Mouse (Mus musculus): Measurements from ENCODE around the gene Msh5. TPM values are rescaled to one million over a fixed set of nuclear protein-coding genes. Genes with fewer than 3 reads are reported as not detected.
"Not testable (repeated sequence)": the region's sequence is repeated elsewhere in the genome, so short reads cannot be mapped to it uniquely, and the experiment has no call there.

The Msh5 gene
- polyA plus RNA-seq, 1 experiment from 2014 or later: 3.9 TPM

DNA sequence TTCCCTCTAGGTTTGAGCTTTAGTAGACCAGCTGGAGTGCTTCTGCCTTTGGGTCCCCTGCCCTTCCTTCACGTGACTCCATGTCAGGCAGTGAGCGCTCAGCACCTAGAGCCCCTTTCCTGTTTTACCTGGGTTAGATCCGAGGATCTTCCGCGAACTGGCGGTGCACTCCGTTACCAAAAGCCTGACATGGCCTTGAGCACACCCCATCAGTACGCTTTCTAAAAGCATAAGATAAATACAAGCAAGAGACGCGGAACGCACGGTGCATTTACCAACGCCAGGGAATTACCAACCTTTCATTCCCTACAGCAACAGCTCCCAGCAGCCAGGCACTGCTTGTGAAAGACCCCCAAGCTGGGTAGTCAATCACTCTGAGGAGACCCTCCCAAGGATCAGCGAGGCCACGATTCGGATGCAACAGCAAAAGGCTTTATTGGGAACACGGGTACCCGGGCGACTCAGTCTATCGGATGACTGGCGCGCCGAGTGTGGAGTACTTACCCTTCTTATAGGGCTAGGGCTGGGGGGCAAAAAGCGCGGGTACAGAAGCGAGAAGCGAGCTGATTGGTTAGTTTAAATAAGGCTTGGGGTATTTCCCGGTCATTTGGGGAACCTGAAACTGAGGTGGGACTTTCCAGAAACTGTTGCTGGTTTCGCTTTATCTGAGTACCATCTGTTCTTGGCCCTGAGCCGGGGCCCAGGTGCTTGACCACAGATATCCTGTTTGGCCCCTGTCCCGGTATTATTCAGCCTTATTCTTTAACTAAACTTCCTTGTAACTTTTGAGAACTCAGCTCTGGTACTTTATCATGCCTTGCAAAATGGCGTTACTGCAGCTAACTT is 46.5 kb downstream of the Msh5 start:
- Histone ChIP-seq H3K4me2 (ENCODE audit: low read length) (peak overlapping the region; percentile 90), H3K4me3 (ENCODE audit: low read depth, low read length) (peak overlapping the region; percentile 87), H3K9ac (ENCODE audit: low read length) (peak overlapping the region; percentile 92), H3K4me1 (replicated peaks; ENCODE audit: control insufficient read depth, insufficient read depth, low read length) (peaks cover 29% of the 10 kb centered on the region), H3K27ac (ENCODE audit: low read depth) (peak overlapping the region; percentile 92), H3K36me3 (ENCODE audit: control insufficient read depth, insufficient read depth, low read length) (peaks cover 25% of the 10 kb centered on the region)
- not testable (repeated sequence) for ATAC-seq (replicated peaks; ENCODE audit: low FRiP score, low TSS enrichment, low read depth); H3K9me3 ChIP-seq (ENCODE audit: control insufficient read depth, low read length); H3K27me3 ChIP-seq (replicated peaks; ENCODE audit: control insufficient read depth, insufficient read depth, low read length)
- 16% methylated on average over 29 of the region's 32 CpGs for WGBS
- peak; percentile 75 for DNase-seq (ENCODE audit: low spot score)

DNA sequence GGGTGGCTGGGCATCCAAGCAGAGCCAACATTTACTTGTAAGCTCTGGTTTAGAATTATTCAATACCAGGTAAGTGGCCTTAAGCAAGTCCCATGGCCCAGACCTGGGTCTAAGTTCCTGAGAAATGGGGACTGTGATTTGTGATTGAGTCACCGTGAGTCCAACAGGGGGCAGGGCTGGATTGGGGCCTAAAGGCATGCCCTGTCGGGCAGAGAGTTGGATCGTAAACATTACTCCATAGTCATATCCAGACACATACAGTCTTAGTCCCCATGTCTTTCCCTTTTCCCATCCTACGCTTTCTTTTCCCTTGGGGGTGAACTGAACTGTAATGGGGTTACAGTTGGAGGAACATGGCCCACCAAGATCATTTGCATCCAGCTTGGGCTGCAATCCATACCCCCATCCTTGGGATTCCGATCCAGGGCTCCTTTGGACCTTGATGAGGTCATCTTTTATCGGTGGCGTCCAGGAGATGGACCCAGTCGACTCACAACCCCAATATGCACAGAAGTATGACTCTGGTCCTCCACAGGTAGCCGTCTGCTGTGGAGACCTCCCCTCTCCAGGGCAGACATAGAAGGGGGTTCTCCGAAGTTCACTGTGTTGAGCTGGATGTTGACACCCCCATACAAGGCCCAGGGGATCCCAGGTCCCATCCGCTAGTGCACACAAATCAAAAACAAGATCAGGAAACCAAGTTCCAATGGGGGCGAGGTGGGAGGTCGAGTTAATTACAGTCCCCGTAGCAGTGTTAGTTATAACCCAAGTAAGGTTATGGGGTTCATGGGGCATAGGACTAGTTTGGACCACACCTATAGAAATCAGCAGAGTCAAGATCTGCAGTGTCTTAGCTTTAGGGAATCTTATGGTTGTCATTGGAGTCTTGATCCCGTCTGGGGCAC is 47.8 kb downstream of the Msh5 start:
- Histone ChIP-seq H3K9ac (ENCODE audit: low read length) (no peak overlapping the region), H3K9me3 (ENCODE audit: control insufficient read depth, low read length) (no peaks in the 10 kb centered on the region), H3K4me2 (ENCODE audit: low read length) (peak overlapping the region; percentile 90), H3K36me3 (ENCODE audit: control insufficient read depth, insufficient read depth, low read length) (peaks cover 13% of the 10 kb centered on the region; the same call in 1 of the 2 replicates), H3K27ac (ENCODE audit: low read depth) (no peak overlapping the region), H3K4me1 (replicated peaks; ENCODE audit: control insufficient read depth, insufficient read depth, low read length) (peaks cover 29% of the 10 kb centered on the region), H3K4me3 (ENCODE audit: low read depth, low read length) (peak overlapping the region; percentile 32; the same call in 1 of the 2 replicates), H3K27me3 (replicated peaks; ENCODE audit: control insufficient read depth, insufficient read depth, low read length) (no peaks in the 10 kb centered on the region)
- no peak for ATAC-seq (replicated peaks; ENCODE audit: low FRiP score, low TSS enrichment, low read depth)
- WGBS: 94% methylated on average over 15 of the region's 15 CpGs
- no peak for DNase-seq (ENCODE audit: low spot score)

DNA sequence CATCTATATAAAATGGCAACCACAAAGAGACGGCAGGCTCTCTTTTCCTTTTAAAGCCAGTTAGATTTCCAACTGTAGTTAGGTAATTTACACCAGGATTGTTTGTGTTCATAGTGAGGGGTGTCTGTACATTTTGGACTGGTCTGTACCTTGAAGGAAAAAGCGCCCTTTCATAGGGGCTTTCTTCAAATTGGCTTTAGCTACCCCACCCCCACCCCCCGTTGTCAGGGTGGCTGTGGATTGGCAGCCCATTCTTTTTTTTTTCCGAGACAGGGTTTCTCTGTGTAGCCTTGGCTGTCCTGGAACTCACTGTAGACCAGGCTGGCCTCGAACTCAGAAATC is 49.4 kb downstream of the Msh5 start:
- peaks cover 15% of the 10 kb centered on the region for H3K4me1 ChIP-seq (replicated peaks; ENCODE audit: control insufficient read depth, insufficient read depth, low read length)
- no peak overlapping the region for H3K4me3 ChIP-seq (ENCODE audit: low read depth, low read length)
- DNase-seq (ENCODE audit: low spot score) (no peak), ATAC-seq (replicated peaks; ENCODE audit: low FRiP score, low TSS enrichment, low read depth) (no peak)
- no peak overlapping the region for H3K27ac ChIP-seq (ENCODE audit: low read depth)
- 83% methylated on average over 5 of the region's 5 CpGs for WGBS
- peaks cover 13% of the 10 kb centered on the region; the same call in 1 of the 2 replicates for H3K36me3 ChIP-seq (ENCODE audit: control insufficient read depth, insufficient read depth, low read length)
- H3K27me3 ChIP-seq (replicated peaks; ENCODE audit: control insufficient read depth, insufficient read depth, low read length): no peaks in the 10 kb centered on the region
- H3K9me3 ChIP-seq (ENCODE audit: control insufficient read depth, low read length): no peaks in the 10 kb centered on the region
- H3K4me2 ChIP-seq (ENCODE audit: low read length): 0 out of 2 replicates have a peak overlapping the region, but pooled peaks have one; percentile 15
- no peak overlapping the region for H3K9ac ChIP-seq (ENCODE audit: low read length)

DNA sequence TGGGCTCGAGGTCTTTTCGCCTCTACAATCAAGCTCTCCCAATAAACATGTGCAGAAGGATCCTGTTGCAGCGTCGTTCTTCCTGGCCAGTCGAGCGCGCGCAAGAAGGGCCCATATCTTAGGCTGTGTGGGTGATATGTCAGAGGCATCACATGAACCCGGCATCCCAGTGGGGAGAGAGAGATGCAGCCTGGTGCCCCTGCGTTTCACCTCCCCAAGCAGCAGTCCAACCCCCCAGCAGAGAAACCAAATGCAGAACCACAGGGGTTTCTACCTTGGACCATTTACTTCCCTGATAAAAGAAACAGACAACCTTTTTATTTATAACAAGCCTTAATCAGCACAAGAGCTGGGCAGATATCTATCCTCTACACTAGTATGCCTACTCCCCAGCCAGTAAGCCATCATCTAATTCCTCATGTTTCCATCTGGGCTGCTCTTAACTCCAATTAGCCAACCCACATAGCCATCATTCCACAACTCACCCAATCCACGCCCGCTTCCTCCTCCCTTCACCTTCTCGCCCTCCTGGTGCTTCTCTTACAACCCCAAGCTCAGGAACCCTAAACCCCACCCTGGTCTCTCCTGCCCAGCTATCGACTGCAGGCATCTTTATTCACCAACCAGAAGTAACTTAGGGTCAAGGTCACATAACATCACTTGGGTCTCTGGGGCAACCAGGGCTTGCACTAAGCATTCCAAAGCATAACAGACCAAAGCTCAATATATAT is 50.0 kb downstream of the Msh5 start:
- Histone ChIP-seq H3K9me3 (ENCODE audit: control insufficient read depth, low read length) (no peaks in the 10 kb centered on the region), H3K4me2 (ENCODE audit: low read length) (0 out of 2 replicates have a peak overlapping the region, but pooled peaks have one; percentile 15), H3K27me3 (replicated peaks; ENCODE audit: control insufficient read depth, insufficient read depth, low read length) (no peaks in the 10 kb centered on the region), H3K36me3 (ENCODE audit: control insufficient read depth, insufficient read depth, low read length) (peaks cover 13% of the 10 kb centered on the region; the same call in 1 of the 2 replicates), H3K9ac (ENCODE audit: low read length) (no peak overlapping the region), H3K27ac (ENCODE audit: low read depth) (no peak overlapping the region), H3K4me3 (ENCODE audit: low read depth, low read length) (no peak overlapping the region), H3K4me1 (replicated peaks; ENCODE audit: control insufficient read depth, insufficient read depth, low read length) (peaks cover 14% of the 10 kb centered on the region)
- ATAC-seq (replicated peaks; ENCODE audit: low FRiP score, low TSS enrichment, low read depth) (no peak), DNase-seq (ENCODE audit: low spot score) (no peak)
- 85% methylated on average over 12 of the region's 14 CpGs for WGBS

DNA sequence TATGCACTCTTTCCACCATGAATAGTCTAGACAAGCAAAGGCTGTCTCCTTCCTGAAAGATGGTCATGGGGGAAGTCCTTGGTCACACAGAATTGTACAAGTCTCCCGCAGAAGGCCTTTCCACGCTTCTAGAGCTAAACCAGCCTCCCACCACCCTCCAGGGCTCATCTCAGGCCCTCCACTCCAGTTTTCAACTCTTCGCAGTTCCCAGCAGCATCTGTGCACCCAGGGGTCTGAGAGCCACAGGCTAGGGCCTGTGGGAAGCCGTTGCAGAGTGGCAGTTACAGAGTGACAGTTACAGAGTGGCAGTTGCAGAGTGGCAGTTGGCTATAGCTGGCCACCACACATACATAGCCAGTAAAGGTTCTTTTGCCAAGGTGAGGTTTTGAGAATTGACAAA is 50.6 kb downstream of the Msh5 start:
- H3K9me3 ChIP-seq (ENCODE audit: control insufficient read depth, low read length); H3K9ac ChIP-seq (ENCODE audit: low read length); ATAC-seq (replicated peaks; ENCODE audit: low FRiP score, low TSS enrichment, low read depth); H3K4me2 ChIP-seq (ENCODE audit: low read length); H3K27ac ChIP-seq (ENCODE audit: low read depth); H3K4me3 ChIP-seq (ENCODE audit: low read depth, low read length); H3K27me3 ChIP-seq (replicated peaks; ENCODE audit: control insufficient read depth, insufficient read depth, low read length); DNase-seq (ENCODE audit: low spot score): not testable (repeated sequence)
- 100% methylated on average over 4 of the region's 4 CpGs for WGBS
- Histone ChIP-seq H3K4me1 (replicated peaks; ENCODE audit: control insufficient read depth, insufficient read depth, low read length) (peaks cover 14% of the 10 kb centered on the region), H3K36me3 (ENCODE audit: control insufficient read depth, insufficient read depth, low read length) (peaks cover 18% of the 10 kb centered on the region; the same call in 1 of the 2 replicates)

DNA sequence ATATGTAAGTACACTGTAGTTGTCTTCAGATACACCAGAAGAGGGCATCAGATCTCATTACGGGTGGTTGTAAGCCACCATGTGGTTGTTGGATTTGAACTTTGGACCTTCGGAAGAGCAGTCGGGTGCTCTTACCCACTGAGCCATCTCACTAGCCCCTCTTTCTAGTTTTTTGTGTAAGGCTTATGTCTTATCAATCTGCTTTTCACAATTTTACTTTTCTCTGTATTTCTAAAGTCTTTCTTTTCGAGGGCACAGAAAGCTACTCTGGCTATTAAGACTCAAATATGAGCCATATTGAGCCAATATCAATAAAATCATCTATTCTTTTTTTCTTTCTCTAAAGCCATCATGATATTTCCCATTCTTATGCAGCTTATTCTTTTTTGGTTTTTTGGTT is 51.4 kb downstream of the Msh5 start:
- not testable (repeated sequence) for H3K27me3 ChIP-seq (replicated peaks; ENCODE audit: control insufficient read depth, insufficient read depth, low read length); H3K9me3 ChIP-seq (ENCODE audit: control insufficient read depth, low read length); H3K27ac ChIP-seq (ENCODE audit: low read depth); H3K9ac ChIP-seq (ENCODE audit: low read length); ATAC-seq (replicated peaks; ENCODE audit: low FRiP score, low TSS enrichment, low read depth); DNase-seq (ENCODE audit: low spot score); H3K4me3 ChIP-seq (ENCODE audit: low read depth, low read length); H3K4me2 ChIP-seq (ENCODE audit: low read length)
- Histone ChIP-seq H3K4me1 (replicated peaks; ENCODE audit: control insufficient read depth, insufficient read depth, low read length) (peaks cover 14% of the 10 kb centered on the region), H3K36me3 (ENCODE audit: control insufficient read depth, insufficient read depth, low read length) (peaks cover 24% of the 10 kb centered on the region; the same call in 1 of the 2 replicates)
- WGBS: 92% methylated on average over 4 of the region's 4 CpGs

DNA sequence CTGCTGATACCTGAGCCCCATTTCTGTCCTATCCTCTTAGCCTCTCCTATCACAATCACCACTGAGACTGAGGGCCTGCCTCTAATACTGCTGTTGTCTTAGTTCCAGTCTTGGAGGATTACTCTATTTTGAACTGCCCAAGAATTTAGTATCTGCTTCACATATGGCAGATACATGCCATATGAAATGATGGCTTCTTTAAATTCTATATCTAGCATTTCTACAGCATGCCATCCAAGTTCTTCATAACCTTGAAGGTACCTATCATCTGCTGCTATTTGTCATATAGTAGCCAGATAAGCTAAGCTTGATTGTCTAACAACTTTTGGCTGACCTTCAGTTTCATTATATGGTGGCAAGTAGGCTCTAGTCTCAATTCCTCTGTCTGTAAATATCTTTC is 51.8 kb downstream of the Msh5 start:
- DNase-seq (ENCODE audit: low spot score) (no peak), ATAC-seq (replicated peaks; ENCODE audit: low FRiP score, low TSS enrichment, low read depth) (no peak)
- H3K27me3 ChIP-seq (replicated peaks; ENCODE audit: control insufficient read depth, insufficient read depth, low read length): no peaks in the 10 kb centered on the region
- no peak overlapping the region for H3K27ac ChIP-seq (ENCODE audit: low read depth)
- no peak overlapping the region for H3K4me3 ChIP-seq (ENCODE audit: low read depth, low read length)
- peaks cover 11% of the 10 kb centered on the region for H3K4me1 ChIP-seq (replicated peaks; ENCODE audit: control insufficient read depth, insufficient read depth, low read length)
- no peak overlapping the region for H3K9ac ChIP-seq (ENCODE audit: low read length)
- H3K36me3 ChIP-seq (ENCODE audit: control insufficient read depth, insufficient read depth, low read length): peaks cover 26% of the 10 kb centered on the region; the same call in 1 of the 2 replicates
- H3K9me3 ChIP-seq (ENCODE audit: control insufficient read depth, low read length): no peaks in the 10 kb centered on the region
- no peak overlapping the region for H3K4me2 ChIP-seq (ENCODE audit: low read length)

DNA sequence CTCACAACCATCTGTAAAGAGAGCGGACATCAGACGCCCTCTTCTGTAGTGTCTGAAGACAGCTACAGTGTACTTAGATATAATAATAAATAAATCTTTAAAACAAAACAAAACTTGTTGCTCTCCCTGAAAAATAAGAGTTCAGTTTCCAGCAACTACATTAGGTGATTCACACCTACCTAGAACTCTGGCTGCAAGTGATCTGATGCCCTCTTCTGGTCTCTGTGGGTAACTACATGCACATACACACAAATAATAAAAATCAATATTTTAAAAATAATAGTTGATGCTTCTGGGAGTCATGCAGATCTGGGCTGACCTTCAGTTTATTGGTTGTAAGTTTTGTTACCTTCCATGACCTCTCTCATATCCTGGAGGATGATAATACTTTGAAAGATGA is 62.3 kb downstream of the Msh5 start:
- DNase-seq (ENCODE audit: low spot score) (no peak), ATAC-seq (replicated peaks; ENCODE audit: low FRiP score, low TSS enrichment, low read depth) (no peak)
- peaks cover 24% of the 10 kb centered on the region for H3K4me1 ChIP-seq (replicated peaks; ENCODE audit: control insufficient read depth, insufficient read depth, low read length)
- no peaks in the 10 kb centered on the region for H3K9me3 ChIP-seq (ENCODE audit: control insufficient read depth, low read length)
- WGBS: 82% methylated on average over 2 of the region's 2 CpGs
- no peaks in the 10 kb centered on the region for H3K27me3 ChIP-seq (replicated peaks; ENCODE audit: control insufficient read depth, insufficient read depth, low read length)
- H3K27ac ChIP-seq (ENCODE audit: low read depth): no peak overlapping the region
- no peak overlapping the region for H3K4me3 ChIP-seq (ENCODE audit: low read depth, low read length)
- peaks cover 32% of the 10 kb centered on the region for H3K36me3 ChIP-seq (ENCODE audit: control insufficient read depth, insufficient read depth, low read length)
- H3K9ac ChIP-seq (ENCODE audit: low read length): no peak overlapping the region
- no peak overlapping the region for H3K4me2 ChIP-seq (ENCODE audit: low read length)
